Mouse (Mus musculus) cerebellum, postnatal 36 days (tissue): Measurements from ENCODE around the gene Acr.

Source experiments
- DNase-seq, 2 experiments: peaks; one replicate each; pipeline ENCODE4 v3.0.0; 2021 to 2022; ENCODE audit warnings: mixed read lengths in 2 of 2

The Acr gene

DNA sequence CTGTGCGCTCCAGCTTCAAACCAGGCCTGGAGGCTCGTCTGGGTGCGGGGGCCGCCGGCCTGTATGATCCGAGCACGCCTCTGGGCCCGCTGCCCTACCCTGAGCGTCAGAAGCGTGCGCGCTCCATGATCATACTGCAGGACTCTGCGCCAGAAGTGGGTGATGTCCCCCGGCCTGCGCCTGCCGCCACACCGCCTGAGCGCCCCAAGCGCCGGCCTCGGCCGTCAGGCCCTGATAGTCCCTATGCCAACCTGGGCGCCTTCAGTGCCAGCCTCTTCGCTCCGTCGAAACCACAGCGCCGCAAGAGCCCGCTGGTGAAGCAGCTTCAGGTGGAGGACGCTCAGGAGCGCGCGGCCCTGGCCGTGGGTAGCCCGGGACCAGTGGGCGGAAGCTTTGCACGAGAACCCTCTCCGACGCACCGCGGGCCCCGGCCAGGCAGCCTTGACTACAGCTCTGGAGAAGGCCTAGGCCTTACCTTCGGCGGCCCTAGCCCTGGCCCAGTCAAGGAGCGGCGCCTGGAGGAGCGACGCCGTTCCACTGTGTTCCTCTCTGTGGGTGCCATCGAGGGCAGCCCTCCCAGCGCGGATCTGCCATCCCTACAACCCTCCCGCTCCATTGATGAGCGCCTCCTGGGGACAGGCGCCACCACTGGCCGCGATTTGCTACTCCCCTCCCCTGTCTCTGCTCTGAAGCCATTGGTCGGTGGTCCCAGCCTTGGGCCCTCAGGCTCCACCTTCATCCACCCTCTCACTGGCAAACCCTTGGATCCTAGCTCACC, 20.1 kb upstream of the Acr start:
- peak in 1 of 2 experiments; percentile 54 for DNase-seq

DNA sequence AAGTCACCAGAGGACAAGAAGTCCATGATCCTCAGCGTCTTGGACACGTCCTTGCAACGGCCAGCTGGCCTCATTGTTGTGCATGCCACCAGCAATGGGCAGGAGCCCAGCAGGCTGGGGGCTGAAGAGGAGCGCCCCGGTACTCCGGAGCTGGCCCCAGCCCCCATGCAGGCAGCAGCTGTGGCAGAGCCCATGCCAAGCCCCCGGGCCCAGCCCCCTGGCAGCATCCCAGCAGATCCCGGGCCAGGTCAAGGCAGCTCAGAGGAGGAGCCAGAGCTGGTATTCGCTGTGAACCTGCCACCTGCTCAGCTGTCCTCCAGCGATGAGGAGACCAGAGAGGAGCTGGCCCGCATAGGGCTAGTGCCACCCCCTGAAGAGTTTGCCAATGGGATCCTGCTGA, 19.3 kb upstream of the Acr start:
- DNase-seq: peak; percentile 88 to 95

DNA sequence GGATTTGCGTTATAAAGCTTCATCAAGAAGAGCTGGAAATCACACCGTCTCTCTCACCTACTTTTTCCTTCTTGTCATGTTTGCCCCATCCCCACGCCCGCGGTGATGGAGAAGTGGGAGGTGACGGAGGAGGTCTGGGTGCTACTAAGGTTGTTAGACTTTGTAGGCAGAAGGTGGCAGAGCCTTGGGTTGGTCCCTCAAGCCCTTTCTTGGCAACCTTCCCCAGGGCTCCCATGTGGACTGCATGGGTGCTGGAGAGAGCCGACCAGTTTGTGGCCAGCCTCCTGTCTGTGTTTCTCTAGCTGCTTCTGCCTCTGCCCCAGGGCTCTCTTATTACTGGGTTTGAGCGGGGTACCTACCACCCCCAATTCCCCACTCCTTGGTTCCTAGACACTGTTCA, 17.6 kb upstream of the Acr start:
- DNase-seq: no peak

DNA sequence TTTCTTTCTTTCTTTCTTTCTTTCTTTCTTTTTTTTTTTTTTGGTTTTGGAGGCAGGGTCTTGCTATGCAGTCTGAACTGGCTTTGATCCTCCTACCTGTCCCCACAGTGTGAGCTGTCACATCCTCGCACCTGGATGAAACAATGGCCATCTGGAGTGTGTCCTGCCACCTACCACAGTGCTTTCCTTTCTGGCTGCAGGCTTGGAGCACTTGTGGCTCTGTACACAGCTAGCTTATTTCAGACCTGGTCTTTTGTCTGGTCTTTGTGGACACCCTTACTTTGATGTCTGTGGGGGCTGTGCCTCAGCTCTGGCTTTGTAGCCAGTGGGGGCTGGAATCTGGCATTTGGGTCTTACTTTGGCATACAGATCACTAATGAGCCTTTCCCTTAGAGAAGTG, 16.4 kb upstream of the Acr start:
- DNase-seq: no peak

DNA sequence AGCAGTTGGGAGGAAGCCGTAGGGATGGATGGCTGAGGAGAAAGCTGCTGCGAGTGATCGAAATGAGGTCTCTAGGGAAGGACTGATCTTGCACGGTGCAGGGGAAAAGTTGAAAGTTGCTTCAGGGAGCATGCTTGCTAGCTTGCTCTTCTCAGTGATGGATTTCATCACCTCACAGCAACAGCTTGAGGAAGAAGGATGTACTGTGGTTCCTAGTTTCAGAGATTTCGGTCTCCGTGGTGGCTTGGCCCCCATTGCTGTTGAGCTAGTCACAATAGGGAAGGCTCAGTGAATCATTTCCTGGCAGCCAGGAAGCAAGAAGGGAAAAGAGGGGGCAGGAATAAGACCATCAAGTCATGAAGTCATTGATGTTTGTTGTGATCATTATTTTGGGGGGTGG, 12.5 kb upstream of the Acr start:
- no peak for DNase-seq

DNA sequence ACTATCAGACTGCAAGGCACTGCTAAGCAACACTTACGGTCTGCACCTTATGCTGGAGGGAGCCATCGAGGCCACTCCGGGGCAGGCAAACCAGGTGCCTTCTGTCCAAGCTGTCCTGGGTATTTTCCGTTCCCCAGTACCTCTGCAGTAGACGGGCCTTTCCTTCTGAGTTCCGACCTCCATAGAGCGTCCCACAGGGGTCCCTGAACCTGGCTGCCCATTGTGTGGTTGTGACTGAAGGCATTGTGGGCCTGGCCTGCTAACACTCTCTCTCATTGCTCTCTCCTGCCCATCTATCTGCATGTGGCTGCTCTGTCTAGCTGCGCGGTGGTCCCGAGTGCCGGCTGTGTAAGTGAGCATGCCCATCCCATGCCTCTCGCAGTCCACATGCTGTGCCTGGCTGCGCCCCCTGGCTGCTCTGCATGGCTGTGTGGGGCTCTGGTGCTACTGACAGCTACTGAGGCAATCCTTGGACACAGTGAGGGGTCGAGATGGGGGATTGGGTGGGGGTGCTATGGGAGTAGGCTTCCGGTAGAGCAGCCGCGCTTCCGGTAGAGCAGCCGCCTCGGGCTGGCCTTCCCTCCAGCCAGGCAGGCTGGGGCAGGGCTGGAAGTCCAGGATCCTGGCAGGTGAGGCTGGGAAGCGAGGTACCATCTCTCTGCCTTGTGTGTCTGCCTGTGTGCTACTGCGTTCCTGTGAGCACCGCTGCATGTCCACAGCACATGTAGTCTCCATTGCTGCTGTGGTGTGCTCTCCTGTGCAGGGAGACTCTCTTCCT, 11.5 kb upstream of the Acr start:
- no peak for DNase-seq

DNA sequence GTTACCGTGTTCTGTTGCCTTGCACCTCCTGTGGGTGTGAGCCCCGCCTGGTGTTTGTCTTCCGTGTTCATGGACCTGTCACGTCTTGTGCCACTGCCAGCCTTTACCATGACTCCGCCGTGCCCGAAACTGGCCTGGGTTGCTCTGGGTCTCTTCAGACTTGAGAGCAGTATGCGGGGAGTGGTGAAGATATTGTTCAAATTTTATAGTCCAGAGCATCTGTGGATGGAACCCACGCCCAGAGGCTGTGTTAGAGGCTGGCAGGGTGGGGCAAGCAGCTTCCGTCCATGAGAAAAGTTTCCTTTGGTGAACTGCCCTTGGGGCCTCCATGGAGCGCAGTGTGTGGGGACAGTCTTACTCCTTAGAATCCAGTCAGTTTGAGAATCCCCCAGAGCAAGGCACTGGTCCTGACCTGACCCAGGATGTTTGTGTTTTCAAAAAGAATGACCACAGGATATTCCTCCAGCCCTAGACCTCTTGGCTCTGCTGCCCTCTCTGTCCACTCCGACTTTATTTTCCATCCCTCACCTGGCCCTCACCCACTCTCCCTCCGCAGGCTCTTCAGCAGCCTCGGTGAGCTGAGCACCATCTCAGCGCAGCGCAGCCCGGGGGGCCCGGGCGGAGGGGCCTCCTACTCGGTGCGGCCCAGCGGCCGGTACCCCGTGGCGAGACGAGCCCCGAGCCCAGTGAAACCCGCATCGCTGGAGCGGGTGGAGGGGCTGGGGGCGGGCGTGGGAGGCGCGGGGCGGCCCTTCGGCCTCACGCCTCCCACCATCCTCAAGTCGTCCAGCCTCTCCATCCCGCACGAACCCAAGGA, 10.7 kb upstream of the Acr start:
- DNase-seq: no peak

DNA sequence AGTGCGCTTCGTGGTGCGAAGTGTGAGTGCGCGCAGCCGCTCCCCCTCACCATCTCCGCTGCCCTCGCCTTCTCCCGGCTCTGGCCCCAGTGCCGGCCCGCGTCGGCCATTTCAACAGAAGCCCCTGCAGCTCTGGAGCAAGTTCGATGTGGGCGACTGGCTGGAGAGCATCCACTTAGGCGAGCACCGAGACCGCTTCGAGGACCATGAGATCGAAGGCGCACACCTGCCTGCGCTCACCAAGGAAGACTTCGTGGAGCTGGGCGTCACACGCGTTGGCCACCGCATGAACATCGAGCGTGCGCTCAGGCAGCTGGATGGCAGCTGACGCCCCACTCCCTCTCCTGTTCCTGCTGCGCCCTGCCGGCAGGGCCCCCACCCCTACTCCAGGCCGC, 10.1 kb upstream of the Acr start:
- no peak for DNase-seq

DNA sequence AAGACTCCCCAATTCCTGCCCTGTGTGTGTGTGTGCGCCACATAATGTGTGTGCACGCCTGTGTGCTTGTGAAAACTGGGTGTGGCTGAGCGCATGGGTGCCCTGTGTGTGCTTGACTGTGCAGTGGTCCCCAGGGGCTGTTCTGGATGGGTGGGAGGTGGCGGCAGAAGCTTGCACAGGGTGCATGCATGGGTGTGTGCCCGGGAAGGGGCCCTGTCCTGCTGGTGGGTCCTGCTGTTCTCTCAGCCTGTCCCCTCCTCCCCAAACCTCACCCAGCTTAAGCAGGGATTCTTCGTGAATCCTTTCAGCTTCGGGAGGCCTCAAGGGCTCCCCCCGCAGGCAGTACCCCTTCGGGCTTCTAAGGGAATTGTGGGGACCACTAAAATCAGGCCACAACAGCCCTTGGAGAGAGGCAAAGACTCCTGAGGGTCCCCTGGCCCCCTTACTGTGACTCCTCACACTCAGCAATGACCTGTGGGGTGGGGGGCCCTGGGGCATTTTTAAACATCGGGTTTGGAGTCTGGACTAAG, 8.9 kb upstream of the Acr start:
- no peak for DNase-seq

DNA sequence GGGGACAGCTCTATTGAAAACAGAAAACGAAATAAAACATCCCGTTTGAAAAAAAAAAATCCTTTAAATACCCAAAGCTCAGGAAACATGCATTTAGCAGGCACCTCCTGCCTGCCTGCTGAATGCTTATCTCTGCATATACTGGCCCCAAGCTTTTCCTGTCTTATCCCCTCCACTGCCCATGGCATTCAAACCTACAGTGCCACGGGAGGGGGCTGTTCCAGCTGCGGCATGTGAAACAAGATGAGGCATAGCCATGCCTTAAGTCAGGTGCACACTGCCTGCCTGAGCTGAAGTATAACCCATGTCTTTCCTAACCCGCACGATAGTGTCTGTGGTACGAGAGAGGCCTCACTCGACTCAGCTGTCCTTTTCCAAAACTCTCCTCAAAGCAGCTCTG, 4.0 kb downstream of the Acr start:
- DNase-seq: no peak

DNA sequence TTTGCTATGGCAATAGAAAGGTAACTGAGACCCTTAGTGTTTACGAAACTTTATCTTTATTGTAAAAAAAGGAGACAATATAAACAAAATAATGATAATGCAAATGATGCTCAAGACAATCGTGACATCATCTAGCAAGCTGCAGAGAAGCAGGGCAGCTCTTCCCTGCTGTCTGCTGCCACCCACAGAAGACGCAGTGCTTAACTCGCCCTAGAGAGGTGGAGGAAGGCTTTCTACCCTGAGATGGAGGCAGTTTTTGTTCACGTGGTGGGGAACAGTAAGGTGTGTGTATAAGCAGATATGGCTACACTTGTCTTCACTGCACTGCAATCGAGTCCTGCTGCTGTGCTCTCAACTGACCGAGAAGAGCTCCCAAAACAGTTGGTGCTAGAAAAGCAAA, 14.4 kb downstream of the Acr start:
- DNase-seq: no peak

DNA sequence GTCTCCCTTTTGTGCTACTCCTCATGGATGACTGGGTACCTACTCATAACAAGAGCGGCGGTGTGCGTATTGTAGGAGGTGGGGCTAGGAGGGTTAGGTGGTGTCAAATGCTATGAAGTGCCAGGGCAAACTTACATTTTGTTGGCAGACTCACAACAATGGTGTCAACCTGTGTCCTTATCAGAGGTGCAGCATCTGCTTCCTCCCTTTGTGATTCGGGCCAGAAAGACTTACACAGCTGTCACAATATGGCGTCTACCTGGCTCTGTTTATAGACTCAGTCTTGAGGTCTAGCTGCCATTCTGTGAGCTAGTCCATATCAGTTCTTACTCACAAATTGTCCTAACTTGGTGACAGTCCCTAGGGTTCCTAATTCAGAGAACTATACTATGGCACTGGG, 17.0 kb downstream of the Acr start:
- DNase-seq: no peak

DNA sequence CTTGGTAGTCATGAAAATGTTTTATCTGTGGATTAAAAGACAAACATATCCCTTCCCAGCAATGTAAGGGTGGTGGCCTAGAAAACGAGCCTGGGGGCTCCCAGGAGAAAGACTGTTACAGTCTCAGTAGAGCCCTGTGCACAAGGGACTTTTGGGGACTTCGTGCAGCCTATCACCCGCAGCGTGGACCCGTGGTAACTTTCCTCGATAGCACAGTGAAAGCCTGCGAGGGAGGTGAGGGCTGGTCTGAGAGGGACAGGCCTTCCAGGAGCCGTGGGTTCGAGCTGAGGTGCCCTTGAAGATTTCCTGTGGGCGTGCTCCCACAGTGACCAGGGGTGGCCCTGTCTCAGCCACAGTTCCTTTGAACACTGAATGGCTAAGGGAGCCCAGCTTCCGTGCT, 17.5 kb downstream of the Acr start:
- no peak for DNase-seq

DNA sequence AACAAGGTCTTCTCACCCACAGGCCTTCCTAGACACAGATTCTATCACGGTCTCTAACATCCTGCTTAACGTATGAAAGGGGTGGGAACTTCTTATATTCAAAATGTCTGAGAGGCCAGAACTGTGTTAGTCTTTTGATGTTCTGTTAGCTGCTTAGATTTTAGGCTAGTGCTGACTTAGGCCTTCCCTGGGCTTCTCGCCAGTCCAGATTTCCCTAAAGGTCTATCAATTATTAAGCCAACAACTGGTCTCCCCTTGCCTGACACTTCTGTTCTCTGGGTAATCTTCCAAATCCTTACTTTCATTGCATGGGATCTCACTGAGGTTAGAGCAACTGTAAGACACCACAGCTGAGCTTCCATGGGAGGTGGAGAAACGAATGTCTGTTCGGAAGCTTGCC, 21.0 kb downstream of the Acr start:
- DNase-seq: no peak

DNA sequence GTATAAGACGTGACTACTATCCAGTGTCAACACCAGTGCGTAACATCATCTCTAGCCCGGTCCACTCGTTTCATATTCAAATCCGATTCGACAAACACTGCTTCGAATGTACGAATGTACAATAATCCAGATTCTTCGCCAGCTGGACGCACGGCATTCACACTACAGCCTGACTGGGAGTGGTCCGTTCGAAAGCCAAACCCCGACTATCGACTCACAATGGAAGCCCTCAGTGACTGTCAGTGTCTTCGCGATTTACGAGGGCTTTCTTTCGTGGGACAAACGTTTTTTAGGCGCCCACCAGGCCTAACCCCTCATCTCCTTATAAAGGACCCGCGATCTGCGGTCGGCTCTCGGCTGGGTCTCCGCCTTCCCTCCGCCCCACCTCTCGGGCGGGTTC, 23.2 kb downstream of the Acr start:
- DNase-seq: no peak

DNA sequence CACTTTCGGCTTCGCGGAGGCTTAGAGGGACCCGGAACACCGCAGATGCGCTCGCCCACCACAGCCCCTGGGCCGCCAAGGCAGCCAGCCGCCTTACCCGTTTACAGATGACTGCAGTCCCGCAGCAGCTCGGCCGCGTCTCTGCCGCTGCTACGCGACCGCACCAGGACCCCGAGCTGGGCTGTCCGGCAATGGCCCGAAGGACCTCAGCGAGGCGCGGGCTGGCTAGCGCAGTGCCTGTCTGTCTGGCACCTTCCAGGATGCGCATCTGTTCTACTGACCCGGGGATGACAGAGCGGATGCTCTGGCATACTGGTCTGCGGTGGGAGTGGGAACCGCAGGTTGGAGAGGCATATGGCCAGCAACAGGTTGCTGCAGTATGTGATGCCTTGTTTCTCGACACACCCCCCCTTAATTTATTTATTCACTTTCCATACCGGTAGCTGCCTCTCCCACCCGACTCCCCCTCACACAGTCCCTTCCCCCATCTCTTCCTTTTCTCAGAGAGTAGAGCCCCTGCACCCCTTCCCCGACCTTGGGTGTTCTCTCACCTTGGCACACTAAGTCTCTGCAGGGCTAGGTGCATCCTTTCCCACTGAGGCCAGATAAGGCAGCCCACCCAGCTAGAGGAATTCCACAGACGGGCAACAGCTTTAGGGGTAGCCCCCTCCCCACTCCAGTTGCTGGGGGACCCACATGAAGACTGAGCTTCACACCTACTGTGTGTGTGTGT, 23.8 kb downstream of the Acr start, which contains the start of gene Rabl2:
Rabl2 (minus strand) TSS at position 201 of the 733 bp plus-strand sequence.
- DNase-seq: peak; percentile 82 to 84

DNA sequence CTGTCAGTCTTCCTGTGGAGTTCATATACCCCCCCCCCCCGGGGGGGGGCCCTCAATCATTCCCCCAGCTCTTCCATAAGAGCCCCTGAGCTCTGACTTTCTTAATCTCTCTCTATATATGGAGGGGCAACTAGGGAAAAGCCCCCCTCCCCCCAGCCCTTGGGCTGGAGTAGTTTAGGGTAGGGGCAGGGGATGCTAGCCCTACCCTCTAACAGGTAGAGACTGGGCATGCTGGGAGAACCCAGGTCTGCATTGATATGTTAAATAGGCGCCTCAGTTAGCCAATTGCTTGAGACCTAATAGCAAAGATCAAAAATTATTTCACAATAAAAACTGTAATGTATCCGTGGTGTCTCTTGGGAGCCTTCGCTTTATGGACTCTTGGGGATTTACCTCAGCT, 24.4 kb downstream of the Acr start:
- no peak for DNase-seq

DNA sequence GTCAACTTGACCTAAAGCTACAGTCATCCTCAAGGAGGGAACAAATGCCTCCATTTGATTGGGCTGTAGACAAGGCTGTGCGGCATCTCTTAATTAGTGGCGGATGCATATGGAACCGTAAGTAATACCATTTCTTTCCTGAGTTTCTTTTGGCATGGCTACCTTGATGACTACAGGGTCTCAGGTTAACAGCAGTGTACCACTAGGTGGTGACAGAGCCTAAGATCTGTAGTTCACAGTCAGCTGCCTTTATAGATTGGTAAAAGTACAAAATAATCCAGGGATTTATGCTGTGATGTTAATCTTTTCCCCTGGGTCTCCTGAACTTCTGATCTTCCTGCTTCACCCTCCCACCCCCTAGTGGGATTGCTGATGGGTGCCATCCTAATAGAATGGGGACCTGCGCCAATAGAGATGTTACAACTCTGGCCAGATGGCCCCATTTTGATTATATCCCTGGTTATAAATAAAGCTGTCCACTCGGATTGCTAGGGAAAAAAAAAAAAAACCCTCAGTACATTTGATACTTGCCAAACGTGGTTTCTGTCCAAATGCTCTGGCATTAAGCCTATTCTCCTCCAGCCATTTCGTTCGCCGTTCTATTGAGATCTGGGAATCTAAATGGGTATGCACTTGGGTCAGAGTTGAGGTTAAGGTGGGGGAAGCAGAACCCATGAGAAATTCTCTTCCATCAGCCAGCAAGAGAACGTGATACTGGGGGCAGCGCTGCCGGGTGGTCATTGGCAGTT, 37.9 kb downstream of the Acr start:
- no peak for DNase-seq

DNA sequence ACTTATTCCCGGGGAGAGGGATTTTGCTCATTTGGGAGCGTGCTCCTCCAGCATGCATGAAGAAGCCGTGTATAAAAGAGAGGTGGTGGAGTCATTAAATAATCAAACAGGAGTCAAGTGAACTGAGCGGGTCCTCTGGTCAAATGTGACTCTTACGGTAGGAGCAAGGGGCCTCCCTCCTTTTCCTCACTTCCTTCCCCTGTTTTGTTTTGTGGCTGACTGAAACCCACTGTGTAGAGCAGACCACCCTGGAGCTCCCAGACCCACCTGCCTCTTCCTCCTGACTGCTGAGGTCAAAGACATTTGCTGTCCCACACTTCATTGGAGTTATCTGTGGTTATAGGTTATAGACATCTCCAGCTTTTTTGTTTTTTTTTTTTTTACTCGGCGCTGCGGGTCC, 39.4 kb downstream of the Acr start:
- no peak for DNase-seq

DNA sequence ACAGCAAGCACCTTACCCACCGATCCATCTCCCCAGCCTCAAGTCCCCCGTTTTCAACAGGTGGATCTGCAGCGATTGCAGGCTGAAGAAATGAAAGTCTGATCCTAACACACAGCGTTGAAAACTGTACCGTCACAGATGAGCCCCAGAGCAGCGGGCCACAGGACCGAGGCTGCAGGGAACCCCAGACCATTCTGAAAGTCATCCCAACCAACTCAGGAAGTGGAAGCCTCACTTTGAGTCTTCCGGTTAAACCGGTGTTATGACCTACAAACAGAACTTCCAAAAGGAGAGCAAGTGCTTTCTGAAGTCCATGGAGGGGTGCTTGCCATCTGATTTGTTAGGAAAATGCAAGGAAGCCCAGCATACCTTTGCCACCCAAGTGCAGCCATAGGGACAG, 39.8 kb downstream of the Acr start:
- DNase-seq: no peak

DNA sequence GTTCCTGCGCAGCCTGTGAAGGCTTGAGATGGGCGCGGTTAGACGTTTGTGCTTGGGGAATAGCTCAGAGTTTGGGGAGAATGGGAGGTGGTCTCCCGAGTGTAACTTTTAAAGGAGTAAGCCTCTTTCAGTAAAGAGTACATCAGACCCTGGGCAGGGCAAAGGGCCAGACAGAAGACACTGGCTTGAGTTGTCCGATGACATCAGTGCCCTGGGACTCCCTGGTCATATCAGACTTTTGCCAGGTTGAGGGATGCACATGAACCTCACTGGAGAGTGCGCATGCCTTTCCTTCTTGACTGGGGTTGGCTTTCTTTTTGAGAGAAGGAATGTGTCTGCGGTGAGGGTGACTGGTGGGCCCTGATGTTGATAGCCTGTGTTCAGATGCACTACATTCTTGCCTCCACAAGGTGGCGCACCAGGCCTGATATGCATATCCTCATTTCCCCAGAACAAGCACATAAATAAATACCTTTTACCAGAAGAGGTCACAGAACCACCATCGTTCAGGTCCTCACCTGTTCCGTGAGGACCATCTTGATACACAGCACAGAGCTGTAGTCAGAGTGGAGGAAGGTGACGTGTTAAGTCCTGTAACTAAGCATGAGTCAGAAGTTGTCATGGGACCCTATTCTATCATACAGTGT, 54.3 kb downstream of the Acr start:
- DNase-seq: peak; percentile 18 to 20
